Mouse (Mus musculus) megakaryocyte, embryonic 14.5 days (primary cell): ENCODE results near the gene Nebl.

Source experiments
- FLI1 ChIP-seq: IDR thresholded peaks from 2 replicates; pipeline ENCODE4 v1.6.1; 2012; ENCODE audit warnings: low read length, inconsistent platforms, mixed read lengths
- GATA1 ChIP-seq: IDR thresholded peaks from 3 replicates; pipeline ENCODE4 v1.6.1; 2012; ENCODE audit warnings: mixed read lengths, low read length, inconsistent platforms, borderline replicate concordance

GRCm38 (mm10) chr2:17422967-17423366 lies 308.3 kb downstream of the Nebl start:
- TF ChIP-seq GATA1 (no peak), FLI1 (no peak)
